16 mouse cellular contexts compared by ENCODE assay signal in genomic region chr3:86827506-86827905, GRCm38 (mm10).
"Had no signal": no experiment of that assay in that cellular context is flagged by ENCODE, and none has a peak within 500 bp of the region (broad histone marks: within the 10 kb centered on the region; RNA-seq: fewer than 3 reads in every experiment).

No protein-coding gene starts in this region.

- ATAC-seq: intestine, embryonic 15.5 days; intestine, postnatal 0 days; liver, postnatal 0 days had no signal

- DNase-seq: gastrocnemius, postnatal 14 days; gastrocnemius, postnatal 36 days; heart, adult 2 months; heart, postnatal 14 days; heart, postnatal 36 days; kidney, adult 18-20 months; kidney, adult 8-10 months; kidney, postnatal 14 days; kidney, postnatal 36 days; layer of hippocampus, adult 9-11 months; layer of hippocampus, postnatal 36 days; liver; liver, embryonic 13.5 days; liver, postnatal 0 days had no signal
